Mouse (Mus musculus) neural tube, embryonic 14.5 days (tissue): ENCODE measurements around the gene Mcub. TPM values are rescaled to one million over a fixed set of nuclear protein-coding genes. Genes with fewer than 3 reads are reported as not detected.

ENCODE experiments used
- ATAC-seq: fragments of 200-750 bp; cut with Nextera tagmentation; 2 replicates; pipeline ENCODE4 v1.8.0; 2017; ENCODE audit warnings: low read depth, mild to moderate bottlenecking, moderate TSS enrichment, moderate library complexity
- H3K27ac ChIP-seq: fragments of 300-500 bp; sonication (generic); 2 replicates; pipeline ENCODE4 v1.5.1; 2014; ENCODE audit warnings: low read depth, mild to moderate bottlenecking, control low read depth, low read length, moderate library complexity, mixed read lengths
- H3K27me3 ChIP-seq: fragments of 300-500 bp; sonication (generic); 2 replicates; pipeline ENCODE4 v1.6.1; 2014; ENCODE audit warnings: low read length; ENCODE audit not compliant: control insufficient read depth, insufficient read depth
- H3K36me3 ChIP-seq: fragments of 300-500 bp; sonication (generic); 2 replicates; pipeline ENCODE4 v1.6.1; 2014; ENCODE audit warnings: low read length, mixed read lengths; ENCODE audit not compliant: control insufficient read depth, insufficient read depth
- H3K4me1 ChIP-seq: fragments of 300-500 bp; sonication (generic); 2 replicates; pipeline ENCODE4 v1.6.1; 2014; ENCODE audit warnings: low read length; ENCODE audit not compliant: control insufficient read depth, insufficient read depth
- H3K4me2 ChIP-seq: fragments of 300-500 bp; sonication (generic); 2 replicates; pipeline ENCODE4 v1.6.1; 2014; ENCODE audit warnings: mild to moderate bottlenecking, low read depth, low read length, control low read depth
- H3K4me3 ChIP-seq: fragments of 300-500 bp; sonication (generic); 2 replicates; pipeline ENCODE4 v1.5.1; 2014; ENCODE audit warnings: low read depth, low read length, control low read depth, mixed read lengths
- H3K9ac ChIP-seq: fragments of 300-500 bp; sonication (generic); replicated peaks from 2 replicates; pipeline ENCODE4 v1.6.1; 2014; ENCODE audit warnings: low read depth, mild to moderate bottlenecking, control low read depth, low read length, mixed read lengths
- H3K9me3 ChIP-seq: fragments of 300-500 bp; sonication (generic); 2 replicates; pipeline ENCODE4 v1.6.1; 2016; ENCODE audit warnings: low read length; ENCODE audit not compliant: control insufficient read depth
- WGBS: fragments of 180-500 bp; shearing (Covaris S2); extraction: QIAGEN DNeasy Blood & Tissue Kit; methylation state at CpG from one replicate; pipeline ENCODE4 v1.1.7; 2014; 5-methylcytosine and 5-hydroxymethylcytosine counted together
- polyA plus RNA-seq: library from polyadenylated mRNA; unstranded; fragments of >200 nt; fragmentation: Nextera tagmentation; extraction: Ambion mirVana; gene quantifications from 2 replicates; pipeline ENCODE4 v1.2.1, GENCODE M21; 2014

Gene Mcub
- polyA plus RNA-seq, 1 experiment from 2014 or later, result 8.0 TPM

- Histone ChIP-seq H3K9me3 (no peaks in the 10 kb centered on the region), H3K27ac (no peak overlapping the region), H3K4me3 (no peak overlapping the region), H3K36me3 (no peaks in the 10 kb centered on the region), H3K27me3 (no peaks in the 10 kb centered on the region; the same call in 1 of the 2 replicates), H3K4me2 (no peak overlapping the region), H3K4me1 (peaks cover 12% of the 10 kb centered on the region), H3K9ac (no peak overlapping the region)
- 67% methylated on average over 9 of the region's 9 CpGs for WGBS
- no peak for ATAC-seq
These were observed 2.1 kb downstream of the Mcub start for GRCm38 (mm10) chr3:129967874-129968273.

GRCm38 (mm10) chr3:129964681-129965080 is 5.3 kb downstream of the Mcub start:
- Histone ChIP-seq H3K9me3 (no peaks in the 10 kb centered on the region), H3K27me3 (no peaks in the 10 kb centered on the region; the same call in 1 of the 2 replicates), H3K27ac (no peak overlapping the region), H3K4me1 (peaks cover 5% of the 10 kb centered on the region; the same call in 1 of the 2 replicates), H3K4me3 (no peak overlapping the region), H3K9ac (no peak overlapping the region), H3K4me2 (no peak overlapping the region), H3K36me3 (no peaks in the 10 kb centered on the region)
- 94% methylated on average over 8 of the region's 8 CpGs for WGBS
- no peak for ATAC-seq

DNA sequence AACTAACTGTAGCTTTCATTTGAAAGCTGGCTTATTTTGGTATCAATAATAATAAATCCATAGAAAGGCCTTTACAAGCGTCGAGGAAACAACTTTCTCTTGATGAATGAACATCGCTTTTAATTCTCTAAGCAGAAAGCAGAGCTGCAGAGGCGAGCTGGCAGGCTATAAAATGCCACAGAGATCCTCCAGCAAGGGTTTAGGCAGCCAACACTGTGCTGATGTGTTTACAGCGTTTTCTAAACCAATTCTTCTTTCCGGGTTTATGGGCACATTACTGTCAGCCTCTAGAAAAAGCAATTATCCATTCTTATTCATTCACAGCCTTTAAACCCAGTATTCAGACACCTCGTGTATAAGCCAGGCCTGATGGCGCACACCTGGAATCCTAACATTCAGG is 7.5 kb downstream of the Mcub start:
- Histone ChIP-seq H3K4me2 (no peak overlapping the region), H3K4me3 (no peak overlapping the region), H3K27ac (no peak overlapping the region), H3K36me3 (no peaks in the 10 kb centered on the region), H3K9ac (no peak overlapping the region), H3K4me1 (peaks cover 5% of the 10 kb centered on the region; the same call in 1 of the 2 replicates), H3K9me3 (no peaks in the 10 kb centered on the region), H3K27me3 (no peaks in the 10 kb centered on the region)
- peak; percentile 44 for ATAC-seq
- WGBS, result 27% methylated on average over 8 of the region's 8 CpGs

GRCm38 (mm10) chr3:129953296-129953695 is 16.7 kb downstream of the Mcub start:
- Histone ChIP-seq H3K4me2 (no peak overlapping the region), H3K9me3 (no peaks in the 10 kb centered on the region), H3K9ac (no peak overlapping the region), H3K4me1 (no peaks in the 10 kb centered on the region), H3K36me3 (no peaks in the 10 kb centered on the region), H3K27ac (no peak overlapping the region), H3K27me3 (no peaks in the 10 kb centered on the region), H3K4me3 (no peak overlapping the region)
- ATAC-seq, result no peak
- 90% methylated on average over 4 of the region's 4 CpGs for WGBS

GRCm38 (mm10) chr3:129949158-129949773 is 20.7 kb downstream of the Mcub start:
- H3K9ac ChIP-seq, result no peak overlapping the region
- H3K4me2 ChIP-seq, result no peak overlapping the region
- H3K27me3 ChIP-seq, result no peaks in the 10 kb centered on the region
- WGBS, result 87% methylated on average over 5 of the region's 5 CpGs
- no peak for ATAC-seq
- H3K36me3 ChIP-seq, result no peaks in the 10 kb centered on the region
- no peak overlapping the region for H3K4me3 ChIP-seq
- H3K27ac ChIP-seq, result no peak overlapping the region
- H3K4me1 ChIP-seq, result no peaks in the 10 kb centered on the region
- H3K9me3 ChIP-seq, result no peaks in the 10 kb centered on the region

GRCm38 (mm10) chr3:129948359-129948758 is 21.6 kb downstream of the Mcub start:
- ATAC-seq, result no peak
- no peak overlapping the region for H3K4me2 ChIP-seq
- no peaks in the 10 kb centered on the region for H3K27me3 ChIP-seq
- no peaks in the 10 kb centered on the region for H3K36me3 ChIP-seq
- WGBS, result 91% methylated on average over 5 of the region's 5 CpGs
- H3K9me3 ChIP-seq, result no peaks in the 10 kb centered on the region
- H3K9ac ChIP-seq, result no peak overlapping the region
- H3K4me3 ChIP-seq, result no peak overlapping the region
- H3K27ac ChIP-seq, result no peak overlapping the region
- no peaks in the 10 kb centered on the region for H3K4me1 ChIP-seq

GRCm38 (mm10) chr3:129946217-129946914 is 23.6 kb downstream of the Mcub start:
- WGBS, result 70% methylated on average over 5 of the region's 5 CpGs
- no peaks in the 10 kb centered on the region for H3K9me3 ChIP-seq
- no peaks in the 10 kb centered on the region for H3K36me3 ChIP-seq
- no peak for ATAC-seq
- H3K4me3 ChIP-seq, result no peak overlapping the region
- H3K27ac ChIP-seq, result no peak overlapping the region
- H3K4me2 ChIP-seq, result no peak overlapping the region
- H3K9ac ChIP-seq, result no peak overlapping the region
- H3K27me3 ChIP-seq, result no peaks in the 10 kb centered on the region
- H3K4me1 ChIP-seq, result no peaks in the 10 kb centered on the region

DNA sequence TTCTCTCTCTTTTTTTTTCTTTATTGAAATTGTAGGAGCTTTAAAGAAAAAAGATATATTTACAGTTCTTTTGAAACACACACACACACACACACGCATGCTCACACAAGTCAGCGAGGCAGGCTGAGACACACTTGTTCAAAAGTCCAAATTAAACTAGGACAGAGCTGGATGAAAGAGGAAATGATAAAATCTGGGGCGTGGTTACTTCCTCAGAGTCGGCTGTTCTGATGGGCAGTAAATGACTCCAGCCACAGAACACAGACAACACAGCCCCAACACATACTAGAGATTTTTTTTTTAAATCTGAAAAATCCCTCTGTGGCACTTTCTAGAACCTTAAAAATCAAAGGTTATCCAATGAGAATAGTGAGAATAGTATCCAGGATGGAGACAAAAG is 26.2 kb downstream of the Mcub start:
- Histone ChIP-seq H3K27ac (no peak overlapping the region), H3K4me1 (no peaks in the 10 kb centered on the region), H3K36me3 (no peaks in the 10 kb centered on the region), H3K9ac (no peak overlapping the region), H3K27me3 (no peaks in the 10 kb centered on the region), H3K9me3 (no peaks in the 10 kb centered on the region), H3K4me3 (no peak overlapping the region), H3K4me2 (no peak overlapping the region)
- ATAC-seq, result no peak
- whole genome bisulfite sequencing, result 88% methylated on average over 4 of the region's 4 CpGs

DNA sequence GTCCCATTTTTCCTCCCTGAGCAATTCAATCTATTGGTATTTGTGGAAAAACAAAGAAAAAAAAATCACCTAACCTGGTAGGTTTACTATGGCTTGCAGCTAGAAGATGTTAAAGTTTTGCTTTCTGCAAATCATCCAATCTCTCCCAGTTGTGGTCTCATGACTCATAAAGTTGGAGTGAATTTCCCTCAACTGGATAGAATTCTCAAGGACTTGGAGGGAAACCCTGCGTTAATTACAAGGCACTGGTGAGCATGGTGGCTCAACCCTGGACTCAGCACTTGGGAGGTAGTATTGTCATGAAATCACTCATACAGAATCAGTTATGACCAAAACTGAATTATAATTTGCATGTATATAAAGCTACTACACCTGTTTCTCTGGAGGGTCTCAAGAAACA is 28.7 kb downstream of the Mcub start:
- Histone ChIP-seq H3K9me3 (no peaks in the 10 kb centered on the region), H3K36me3 (no peaks in the 10 kb centered on the region), H3K9ac (no peak overlapping the region), H3K27me3 (no peaks in the 10 kb centered on the region), H3K4me2 (no peak overlapping the region), H3K4me1 (no peaks in the 10 kb centered on the region), H3K27ac (no peak overlapping the region), H3K4me3 (no peak overlapping the region)
- no peak for ATAC-seq
- WGBS, result 98% methylated on average over 1 of the region's 1 CpGs
